Mouse (Mus musculus): ENCODE measurements around the gene Pid1. TPM values are rescaled to one million over a fixed set of nuclear protein-coding genes. Genes with fewer than 3 reads are reported as not detected.

The Pid1 gene
- total RNA-seq (2017) = 1.9 and 4.5 TPM in 2 replicates

- ATAC-seq (replicated peaks in 1 of 2; ENCODE audit: insufficient read depth in 1 of 2, low FRiP score in 2 of 2, low TSS enrichment in 1 of 2, low read depth in 1 of 2, poor library complexity in 2 of 2, severe bottlenecking in 2 of 2) = no peak
These were observed at the start of gene Pid1 for GRCm38 (mm10) chr1:84363967-84364366. Pid1 (minus strand) TSS chr1:84364180.

- ATAC-seq (replicated peaks in 1 of 2; ENCODE audit: insufficient read depth in 1 of 2, low FRiP score in 2 of 2, low TSS enrichment in 1 of 2, low read depth in 1 of 2, poor library complexity in 2 of 2, severe bottlenecking in 2 of 2) = no peak
These were observed 45.5 kb upstream of the Pid1 start for GRCm38 (mm10) chr1:84409514-84409913.

- ATAC-seq (replicated peaks in 1 of 2; ENCODE audit: insufficient read depth in 1 of 2, low FRiP score in 2 of 2, low TSS enrichment in 1 of 2, low read depth in 1 of 2, poor library complexity in 2 of 2, severe bottlenecking in 2 of 2) = no peak
These were observed 44.9 kb upstream of the Pid1 start for GRCm38 (mm10) chr1:84408873-84409272.

GRCm38 (mm10) chr1:84406891-84407290 is 42.9 kb upstream of the Pid1 start:
- peak; percentile 69 to 98 for ATAC-seq (replicated peaks in 1 of 2; ENCODE audit: insufficient read depth in 1 of 2, low FRiP score in 2 of 2, low TSS enrichment in 1 of 2, low read depth in 1 of 2, poor library complexity in 2 of 2, severe bottlenecking in 2 of 2)

GRCm38 (mm10) chr1:84405551-84406290 is 41.7 kb upstream of the Pid1 start:
- ATAC-seq (replicated peaks in 1 of 2; ENCODE audit: insufficient read depth in 1 of 2, low FRiP score in 2 of 2, low TSS enrichment in 1 of 2, low read depth in 1 of 2, poor library complexity in 2 of 2, severe bottlenecking in 2 of 2) = no peak

- no peak for ATAC-seq (replicated peaks in 1 of 2; ENCODE audit: insufficient read depth in 1 of 2, low FRiP score in 2 of 2, low TSS enrichment in 1 of 2, low read depth in 1 of 2, poor library complexity in 2 of 2, severe bottlenecking in 2 of 2)
These were observed 40.9 kb upstream of the Pid1 start for GRCm38 (mm10) chr1:84404880-84405279.

GRCm38 (mm10) chr1:84402154-84402553 is 38.2 kb upstream of the Pid1 start:
- ATAC-seq (replicated peaks in 1 of 2; ENCODE audit: insufficient read depth in 1 of 2, low FRiP score in 2 of 2, low TSS enrichment in 1 of 2, low read depth in 1 of 2, poor library complexity in 2 of 2, severe bottlenecking in 2 of 2) = no peak

- ATAC-seq (replicated peaks in 1 of 2; ENCODE audit: insufficient read depth in 1 of 2, low FRiP score in 2 of 2, low TSS enrichment in 1 of 2, low read depth in 1 of 2, poor library complexity in 2 of 2, severe bottlenecking in 2 of 2) = no peak
These were observed 35.7 kb upstream of the Pid1 start for GRCm38 (mm10) chr1:84399671-84400070.

GRCm38 (mm10) chr1:84399118-84399517 is 35.1 kb upstream of the Pid1 start:
- ATAC-seq (replicated peaks in 1 of 2; ENCODE audit: insufficient read depth in 1 of 2, low FRiP score in 2 of 2, low TSS enrichment in 1 of 2, low read depth in 1 of 2, poor library complexity in 2 of 2, severe bottlenecking in 2 of 2) = no peak

GRCm38 (mm10) chr1:84396787-84397186 is 32.8 kb upstream of the Pid1 start:
- ATAC-seq (replicated peaks in 1 of 2; ENCODE audit: insufficient read depth in 1 of 2, low FRiP score in 2 of 2, low TSS enrichment in 1 of 2, low read depth in 1 of 2, poor library complexity in 2 of 2, severe bottlenecking in 2 of 2) = no peak

GRCm38 (mm10) chr1:84395928-84396327 is 31.9 kb upstream of the Pid1 start:
- no peak for ATAC-seq (replicated peaks in 1 of 2; ENCODE audit: insufficient read depth in 1 of 2, low FRiP score in 2 of 2, low TSS enrichment in 1 of 2, low read depth in 1 of 2, poor library complexity in 2 of 2, severe bottlenecking in 2 of 2)

GRCm38 (mm10) chr1:84390961-84391360 is 27.0 kb upstream of the Pid1 start:
- no peak for ATAC-seq (replicated peaks in 1 of 2; ENCODE audit: insufficient read depth in 1 of 2, low FRiP score in 2 of 2, low TSS enrichment in 1 of 2, low read depth in 1 of 2, poor library complexity in 2 of 2, severe bottlenecking in 2 of 2)

GRCm38 (mm10) chr1:84387616-84388015 is 23.6 kb upstream of the Pid1 start:
- ATAC-seq (replicated peaks in 1 of 2; ENCODE audit: insufficient read depth in 1 of 2, low FRiP score in 2 of 2, low TSS enrichment in 1 of 2, low read depth in 1 of 2, poor library complexity in 2 of 2, severe bottlenecking in 2 of 2) = no peak

GRCm38 (mm10) chr1:84386481-84387146 is 22.6 kb upstream of the Pid1 start:
- ATAC-seq (replicated peaks in 1 of 2; ENCODE audit: insufficient read depth in 1 of 2, low FRiP score in 2 of 2, low TSS enrichment in 1 of 2, low read depth in 1 of 2, poor library complexity in 2 of 2, severe bottlenecking in 2 of 2) = no peak

- no peak for ATAC-seq (replicated peaks in 1 of 2; ENCODE audit: insufficient read depth in 1 of 2, low FRiP score in 2 of 2, low TSS enrichment in 1 of 2, low read depth in 1 of 2, poor library complexity in 2 of 2, severe bottlenecking in 2 of 2)
These were observed 18.7 kb upstream of the Pid1 start for GRCm38 (mm10) chr1:84382709-84383108.

- ATAC-seq (replicated peaks in 1 of 2; ENCODE audit: insufficient read depth in 1 of 2, low FRiP score in 2 of 2, low TSS enrichment in 1 of 2, low read depth in 1 of 2, poor library complexity in 2 of 2, severe bottlenecking in 2 of 2) = no peak
These were observed 18.1 kb upstream of the Pid1 start for GRCm38 (mm10) chr1:84382064-84382463.

- ATAC-seq (replicated peaks in 1 of 2; ENCODE audit: insufficient read depth in 1 of 2, low FRiP score in 2 of 2, low TSS enrichment in 1 of 2, low read depth in 1 of 2, poor library complexity in 2 of 2, severe bottlenecking in 2 of 2) = no peak
These were observed 16.9 kb upstream of the Pid1 start for GRCm38 (mm10) chr1:84380895-84381294.

- ATAC-seq (replicated peaks in 1 of 2; ENCODE audit: insufficient read depth in 1 of 2, low FRiP score in 2 of 2, low TSS enrichment in 1 of 2, low read depth in 1 of 2, poor library complexity in 2 of 2, severe bottlenecking in 2 of 2) = no peak
These were observed 3.8 kb upstream of the Pid1 start for GRCm38 (mm10) chr1:84367733-84368132.

- ATAC-seq (replicated peaks in 1 of 2; ENCODE audit: insufficient read depth in 1 of 2, low FRiP score in 2 of 2, low TSS enrichment in 1 of 2, low read depth in 1 of 2, poor library complexity in 2 of 2, severe bottlenecking in 2 of 2) = no peak
These were observed 2.6 kb upstream of the Pid1 start for GRCm38 (mm10) chr1:84366553-84366952.
